Mouse (Mus musculus) heart, embryonic 14.5 days (tissue): ENCODE data around the gene Serpina3a. TPM values are rescaled to one million over a fixed set of nuclear protein-coding genes. Genes with fewer than 3 reads are reported as not detected.

Experiments used
- ATAC-seq: fragments of 200-750 bp; cut with Nextera tagmentation; 2 replicates; pipeline ENCODE4 v1.8.0; 2017; ENCODE audit warnings: low read depth, moderate TSS enrichment; ENCODE audit not compliant: insufficient number of reproducible peaks, insufficient read depth, low FRiP score
- H3K27ac ChIP-seq, 2 experiments: fragments of 200-500 bp in 1 of 2; fragments of 300-500 bp in 1 of 2; sonication (generic) in 1 of 2; replicated peaks in 1 of 2; 2 replicates each; pipeline ENCODE4 v1.5.1; 2012 to 2014; ENCODE audit warnings: low read depth in 2 of 2, low read length in 2 of 2, control low read depth in 1 of 2, mild to moderate bottlenecking in 1 of 2, mixed read lengths in 1 of 2; ENCODE audit not compliant: control insufficient read depth in 1 of 2, insufficient read depth in 1 of 2
- H3K27me3 ChIP-seq: fragments of 300-500 bp; sonication (generic); 2 replicates; pipeline ENCODE4 v1.6.1; 2014; ENCODE audit warnings: mild to moderate bottlenecking, low read length, control low read depth; ENCODE audit not compliant: control insufficient read depth, insufficient read depth
- H3K36me3 ChIP-seq: fragments of 300-500 bp; sonication (generic); 2 replicates; pipeline ENCODE4 v1.6.1; 2014; ENCODE audit warnings: mild to moderate bottlenecking, control low read depth, low read length, mixed read lengths; ENCODE audit not compliant: control insufficient read depth, insufficient read depth
- H3K4me1 ChIP-seq, 2 experiments: fragments of 200-500 bp in 1 of 2; fragments of 300-500 bp in 1 of 2; sonication (generic) in 1 of 2; 2 replicates each; pipeline ENCODE4 v1.6.1; 2012 to 2014; ENCODE audit warnings: low read length in 2 of 2, control low read depth in 1 of 2, mixed read lengths in 1 of 2; ENCODE audit not compliant: control insufficient read depth in 2 of 2, insufficient read depth in 2 of 2
- H3K4me2 ChIP-seq: fragments of 300-500 bp; sonication (generic); 2 replicates; pipeline ENCODE4 v1.6.1; 2014; ENCODE audit warnings: mild to moderate bottlenecking, low read length
- H3K4me3 ChIP-seq, 2 experiments: fragments of 200-500 bp in 1 of 2; fragments of 300-500 bp in 1 of 2; sonication (generic) in 1 of 2; 2 replicates each; pipeline ENCODE4 v1.5.1; 2012 to 2014; ENCODE audit warnings: low read length in 2 of 2, mild to moderate bottlenecking in 2 of 2, control low read depth in 1 of 2, low read depth in 1 of 2, moderate library complexity in 1 of 2; ENCODE audit not compliant: control insufficient read depth in 1 of 2, insufficient read depth in 1 of 2
- H3K9ac ChIP-seq: fragments of 300-500 bp; sonication (generic); 2 replicates; pipeline ENCODE4 v1.6.1; 2014; ENCODE audit warnings: mild to moderate bottlenecking, low read length
- H3K9me3 ChIP-seq: fragments of 300-500 bp; sonication (generic); 2 replicates; pipeline ENCODE4 v1.6.1; 2016; ENCODE audit warnings: low read length, control low read depth; ENCODE audit not compliant: control insufficient read depth
- WGBS: fragments of 180-500 bp; shearing (Covaris S2); extraction: QIAGEN DNeasy Blood & Tissue Kit; methylation state at CpG from one replicate; pipeline ENCODE4 v1.1.7; 2014; 5-methylcytosine and 5-hydroxymethylcytosine counted together
- polyA plus RNA-seq: library from polyadenylated mRNA; unstranded; fragments of >200 nt; fragmentation: Nextera tagmentation; extraction: Ambion mirVana; gene quantifications from 2 replicates; pipeline ENCODE4 v1.2.1, GENCODE M21; 2014

The Serpina3a gene
- polyA plus RNA-seq, 1 experiment from 2014 or later, result not detected

- no peak for ATAC-seq
- Histone ChIP-seq H3K4me3 (no peak overlapping the region), H3K4me1 (no peaks in the 10 kb centered on the region), H3K9ac (no peak overlapping the region), H3K27ac (no peak overlapping the region), H3K9me3 (no peaks in the 10 kb centered on the region), H3K4me2 (no peak overlapping the region), H3K36me3 (no peaks in the 10 kb centered on the region), H3K27me3 (no peaks in the 10 kb centered on the region)
- 69% methylated on average over 2 of the region's 2 CpGs for WGBS
Measured at GRCm38 (mm10) chr12:104090119-104090518, 22.4 kb upstream of the Serpina3a start.

GRCm38 (mm10) chr12:104091303-104091702 lies 21.2 kb upstream of the Serpina3a start:
- Histone ChIP-seq H3K4me3 (no peak overlapping the region), H3K9me3 (no peaks in the 10 kb centered on the region), H3K9ac (no peak overlapping the region), H3K4me1 (no peaks in the 10 kb centered on the region), H3K4me2 (no peak overlapping the region), H3K27me3 (no peaks in the 10 kb centered on the region), H3K27ac (no peak overlapping the region), H3K36me3 (no peaks in the 10 kb centered on the region)
- WGBS, result 70% methylated on average over 1 of the region's 1 CpGs
- ATAC-seq, result no peak

- H3K4me1 ChIP-seq, result no peaks in the 10 kb centered on the region
- H3K4me3 ChIP-seq, result no peak within 1 kb of the TSS
- H3K4me2 ChIP-seq, result no peak within 1 kb of the TSS
- H3K27me3 ChIP-seq, result no peaks in the 10 kb centered on the region
- H3K9me3 ChIP-seq, result no peaks in the 10 kb centered on the region
- H3K9ac ChIP-seq, result no peak within 1 kb of the TSS
- ATAC-seq, result no peak
- H3K36me3 ChIP-seq, result no peaks in the 10 kb centered on the region
- WGBS, result 71% methylated on average over 6 of the region's 6 CpGs
- no peak within 1 kb of the TSS for H3K27ac ChIP-seq
Measured at GRCm38 (mm10) chr12:104100768-104101167, 11.8 kb upstream of the Serpina3a start, which contains the start of gene Serpina5. TSS of gene Serpina5 (plus strand) at chr12:104101113.

GRCm38 (mm10) chr12:104105847-104106246 lies 6.7 kb upstream of the Serpina3a start:
- Histone ChIP-seq H3K9ac (no peak overlapping the region), H3K36me3 (no peaks in the 10 kb centered on the region), H3K9me3 (no peaks in the 10 kb centered on the region), H3K4me2 (no peak overlapping the region), H3K4me1 (no peaks in the 10 kb centered on the region), H3K27ac (no peak overlapping the region), H3K4me3 (no peak overlapping the region), H3K27me3 (no peaks in the 10 kb centered on the region)
- no peak for ATAC-seq

- Histone ChIP-seq H3K9me3 (no peaks in the 10 kb centered on the region), H3K36me3 (no peaks in the 10 kb centered on the region), H3K27ac (no peak overlapping the region), H3K9ac (no peak overlapping the region), H3K27me3 (no peaks in the 10 kb centered on the region), H3K4me3 (no peak overlapping the region), H3K4me2 (no peak overlapping the region), H3K4me1 (no peaks in the 10 kb centered on the region)
- ATAC-seq, result no peak
Measured at GRCm38 (mm10) chr12:104106919-104107318, 5.6 kb upstream of the Serpina3a start.

GRCm38 (mm10) chr12:104108507-104108906 lies 4.0 kb upstream of the Serpina3a start:
- 66% methylated on average over 2 of the region's 2 CpGs for WGBS
- no peak for ATAC-seq
- H3K9me3 ChIP-seq, result no peaks in the 10 kb centered on the region
- H3K9ac ChIP-seq, result no peak overlapping the region
- no peaks in the 10 kb centered on the region for H3K4me1 ChIP-seq
- H3K27me3 ChIP-seq, result no peaks in the 10 kb centered on the region
- H3K4me2 ChIP-seq, result no peak overlapping the region
- no peak overlapping the region for H3K4me3 ChIP-seq
- H3K36me3 ChIP-seq, result no peaks in the 10 kb centered on the region
- no peak overlapping the region for H3K27ac ChIP-seq

- Histone ChIP-seq H3K4me2 (no peak overlapping the region), H3K27ac (no peak overlapping the region), H3K36me3 (no peaks in the 10 kb centered on the region), H3K4me1 (no peaks in the 10 kb centered on the region), H3K4me3 (no peak overlapping the region), H3K27me3 (no peaks in the 10 kb centered on the region), H3K9ac (no peak overlapping the region), H3K9me3 (no peaks in the 10 kb centered on the region)
- WGBS, result 43% methylated on average over 3 of the region's 3 CpGs
- no peak for ATAC-seq
Measured at GRCm38 (mm10) chr12:104114921-104115579, 2.5 kb downstream of the Serpina3a start.

- Histone ChIP-seq H3K4me3 (no peak overlapping the region), H3K4me1 (peaks cover 0 to 7% of the 10 kb centered on the region in 2 experiments; a peak in 2 of 4 replicates), H3K9ac (no peak overlapping the region), H3K27me3 (no peaks in the 10 kb centered on the region), H3K36me3 (no peaks in the 10 kb centered on the region), H3K4me2 (no peak overlapping the region), H3K27ac (no peak overlapping the region), H3K9me3 (no peaks in the 10 kb centered on the region)
- WGBS, result 61% methylated on average over 1 of the region's 1 CpGs
- ATAC-seq, result no peak
Measured at GRCm38 (mm10) chr12:104123097-104123496, 10.6 kb downstream of the Serpina3a start.
